Mouse (Mus musculus) urinary bladder, postnatal 10 days (tissue): Measurements from ENCODE around the gene Pacsin2.

ENCODE experiments used
- DNase-seq: peaks from one replicate; pipeline ENCODE4 v3.0.0; 2022; ENCODE audit warnings: low spot score

Gene Pacsin2

GRCm38 (mm10) chr15:83328952-83329351 lies 135.5 kb downstream of the Pacsin2 start:
- no peak for DNase-seq
